Mouse (Mus musculus) mouse embryonic stem cell (cell line): ENCODE measurements around the gene Zfp704.

ENCODE experiments used
- in situ Hi-C, 2 experiments: fragments of 300-500 bp; cut with MboI; formaldehyde crosslinking; loops; 1 replicate in 1 of 2; 3 replicates in 1 of 2; pipeline ENCODE4 v1.14.3; 2019 to 2020; ENCODE audit warnings: low sequenced_read_pairs in 2 of 2, low pct_unique_long_range_greater_than_20kb in 1 of 2, mixed read lengths in 1 of 2; ENCODE audit not compliant: unreplicated experiment in 1 of 2

The Zfp704 gene

GRCm38 (mm10) chr3:9604941-9605340, 4.9 kb downstream of the Zfp704 start:
- in situ Hi-C loops, result loop anchor here in 1 of 2 experiments (25.0 kb wide), 1 partner anchor 493 kb away; no protein-coding TSS in a partner anchor

GRCm38 (mm10) chr3:9603866-9604265, 6.0 kb downstream of the Zfp704 start:
- in situ Hi-C loops, result loop anchor here in 1 of 2 experiments (25.0 kb wide), 1 partner anchor 492 kb away; no protein-coding TSS in a partner anchor

- in situ Hi-C loops, result loop anchor here in 1 of 2 experiments (25.0 kb wide), 1 partner anchor 488 kb away; no protein-coding TSS in a partner anchor
These were observed 9.3 kb downstream of the Zfp704 start for GRCm38 (mm10) chr3:9600577-9600976.

GRCm38 (mm10) chr3:9599738-9600410, 10.0 kb downstream of the Zfp704 start:
- in situ Hi-C loops, result loop anchor here in 1 of 2 experiments (25.0 kb wide), 1 partner anchor 488 kb away; no protein-coding TSS in a partner anchor

- in situ Hi-C loops, result no loop called here
These were observed 11.8 kb downstream of the Zfp704 start for GRCm38 (mm10) chr3:9598061-9598460.

- in situ Hi-C loops, result no loop called here
These were observed 15.4 kb downstream of the Zfp704 start for GRCm38 (mm10) chr3:9594457-9594856.

GRCm38 (mm10) chr3:9593832-9594231, 16.1 kb downstream of the Zfp704 start:
- in situ Hi-C loops, result no loop called here

- in situ Hi-C loops, result no loop called here
These were observed 18.3 kb downstream of the Zfp704 start for GRCm38 (mm10) chr3:9591416-9592110.

- in situ Hi-C loops, result no loop called here
These were observed 21.2 kb downstream of the Zfp704 start for GRCm38 (mm10) chr3:9588635-9589034.

- in situ Hi-C loops, result no loop called here
These were observed 22.6 kb downstream of the Zfp704 start for GRCm38 (mm10) chr3:9587304-9587703.

GRCm38 (mm10) chr3:9583516-9583915, 26.4 kb downstream of the Zfp704 start:
- in situ Hi-C loops, result no loop called here

- in situ Hi-C loops, result no loop called here
These were observed 28.7 kb downstream of the Zfp704 start for GRCm38 (mm10) chr3:9580952-9581798.

GRCm38 (mm10) chr3:9580102-9580501, 29.8 kb downstream of the Zfp704 start:
- in situ Hi-C loops, result no loop called here

GRCm38 (mm10) chr3:9579028-9579643, 30.7 kb downstream of the Zfp704 start:
- in situ Hi-C loops, result no loop called here

- in situ Hi-C loops, result no loop called here
These were observed 33.0 kb downstream of the Zfp704 start for GRCm38 (mm10) chr3:9576872-9577271.

- in situ Hi-C loops, result no loop called here
These were observed 35.6 kb downstream of the Zfp704 start for GRCm38 (mm10) chr3:9574305-9574704.

GRCm38 (mm10) chr3:9573581-9573980, 36.3 kb downstream of the Zfp704 start:
- in situ Hi-C loops, result no loop called here

GRCm38 (mm10) chr3:9572261-9572660, 37.6 kb downstream of the Zfp704 start:
- in situ Hi-C loops, result no loop called here
